Mouse (Mus musculus): ENCODE data around the gene Tor1aip1. TPM values are rescaled to one million over a fixed set of nuclear protein-coding genes. Genes with fewer than 3 reads are reported as not detected.

The Tor1aip1 gene
- total and polyA plus RNA-seq, 3 experiments = 13.1 to 22.9 TPM; not detected in 1

DNA sequence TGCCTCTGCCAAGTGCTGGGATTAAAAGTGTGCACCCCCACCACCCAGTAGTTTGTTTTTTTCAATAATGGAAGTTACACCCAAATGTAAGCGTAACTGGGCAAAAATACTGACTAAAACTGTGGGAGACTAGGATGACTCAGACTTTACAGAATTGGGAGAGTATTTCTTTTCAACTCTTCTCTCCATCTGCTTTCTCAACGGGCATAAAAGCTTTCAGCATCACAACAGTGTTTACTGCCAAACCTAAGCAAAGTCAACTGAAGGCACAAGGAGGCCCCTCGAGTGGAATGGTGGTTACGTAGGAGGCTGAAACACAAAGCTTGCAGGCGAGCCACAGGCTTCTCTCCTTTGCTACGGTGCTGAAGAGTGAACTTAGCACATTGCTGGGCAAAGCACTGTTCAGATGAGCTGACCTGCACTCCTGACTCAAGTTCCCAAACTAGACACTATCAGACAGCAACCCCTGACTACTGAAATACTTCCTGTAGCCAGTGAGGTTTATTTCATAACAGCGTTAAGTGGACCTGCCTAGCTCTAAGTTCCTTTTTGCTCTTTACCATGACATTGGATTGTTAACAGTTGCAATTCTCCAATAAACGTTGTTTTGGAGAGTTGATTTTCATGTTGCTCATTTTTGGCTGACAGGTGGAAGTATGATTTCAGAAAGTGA, 11.3 kb downstream of the Tor1aip1 start:
- no peak overlapping the region for H3K9ac ChIP-seq (ENCODE audit: control insufficient read depth, low read depth, low read length, poor library complexity, severe bottlenecking)
- DNase-seq (ENCODE audit: low read depth, low spot score) = no peak
- no peaks in the 10 kb centered on the region for H3K79me2 ChIP-seq (ENCODE audit: control insufficient read depth, insufficient read depth, low read length, poor library complexity)
- no peaks in the 10 kb centered on the region for H3K9me3 ChIP-seq (replicated peaks; ENCODE audit: insufficient read depth, low read length)
- no peaks in the 10 kb centered on the region for H3K27me3 ChIP-seq (ENCODE audit: control insufficient read depth in 1 of 2, insufficient read depth in 2 of 2, low read length in 2 of 2)
- TF ChIP-seq TCF12 (IDR thresholded peaks at IDR 0.05; ENCODE audit: low read depth, low read length) (no peak), CTCF (IDR thresholded peaks at IDR 0.05 in 2 of 3, conservative IDR thresholded peaks at IDR 0.05 in 1 of 3; ENCODE audit: control insufficient read depth in 1 of 3, insufficient read depth in 1 of 3, low read depth in 2 of 3, low read length in 3 of 3, poor library complexity in 1 of 3, severe bottlenecking in 1 of 3) (no peak), ETS1 (IDR thresholded peaks at IDR 0.05; ENCODE audit: low read depth, low read length) (no peak), GABPA (IDR thresholded peaks at IDR 0.05; ENCODE audit: low read depth, low read length) (no peak), ZNF384 (IDR thresholded peaks at IDR 0.05; ENCODE audit: low read depth, low read length) (no peak)
- H3K4me3 ChIP-seq (ENCODE audit: control insufficient read depth in 1 of 2, insufficient read depth in 1 of 2, low read depth in 2 of 2, low read length in 2 of 2) = no peak overlapping the region
- H3K36me3 ChIP-seq (ENCODE audit: control insufficient read depth in 1 of 2, insufficient read depth in 2 of 2, low read length in 2 of 2) = peaks cover 3 to 7% of the 10 kb centered on the region in 2 experiments
- peaks cover 0 to 3% of the 10 kb centered on the region in 2 experiments; a peak in 1 of 4 replicates for H3K4me1 ChIP-seq (ENCODE audit: control insufficient read depth in 1 of 2, insufficient read depth in 2 of 2, low read length in 2 of 2)
- H3K27ac ChIP-seq (ENCODE audit: control insufficient read depth, low read depth, low read length) = no peak overlapping the region

DNA sequence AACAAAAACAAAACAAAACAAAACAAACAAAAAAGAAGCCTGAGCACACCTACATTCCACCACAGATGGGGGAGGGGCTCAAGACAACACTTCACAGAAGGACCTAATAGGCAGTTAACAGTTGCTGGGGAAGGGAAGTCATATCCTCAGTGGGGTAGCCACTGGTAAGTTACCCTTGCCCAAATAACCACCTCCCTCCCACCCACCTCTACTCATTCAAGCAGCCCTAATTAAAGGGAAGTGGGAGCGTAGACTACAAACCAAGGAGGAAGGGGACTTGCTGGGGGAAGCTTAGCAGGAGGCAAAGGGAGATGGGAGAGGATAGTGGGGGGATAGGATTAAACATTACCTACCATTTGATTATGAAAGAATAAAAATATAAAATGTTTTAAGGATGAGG, 15.9 kb downstream of the Tor1aip1 start:
- no peak overlapping the region for H3K9ac ChIP-seq (ENCODE audit: control insufficient read depth, low read depth, low read length, poor library complexity, severe bottlenecking)
- no peak overlapping the region for H3K27ac ChIP-seq (ENCODE audit: control insufficient read depth, low read depth, low read length)
- H3K27me3 ChIP-seq (ENCODE audit: control insufficient read depth in 1 of 2, insufficient read depth in 2 of 2, low read length in 2 of 2) = no peaks in the 10 kb centered on the region
- no peaks in the 10 kb centered on the region for H3K9me3 ChIP-seq (replicated peaks; ENCODE audit: insufficient read depth, low read length)
- TF ChIP-seq ZMIZ1 (IDR thresholded peaks at IDR 0.05; ENCODE audit: low read depth, low read length) (no peak), RAD21 (IDR thresholded peaks at IDR 0.05; ENCODE audit: low read depth, low read length) (no peak), UBTF (IDR thresholded peaks at IDR 0.05; ENCODE audit: borderline replicate concordance, insufficient read depth, low read depth, low read length) (no peak), POLR2A (IDR thresholded peaks at IDR 0.05; ENCODE audit: control insufficient read depth in 1 of 2, insufficient read depth in 1 of 2, low read depth in 1 of 2, low read length in 2 of 2, poor library complexity in 1 of 2) (no peak), BHLHE40 (IDR thresholded peaks at IDR 0.05; ENCODE audit: borderline replicate concordance, low read depth, low read length) (no peak), ZC3H11A (IDR thresholded peaks at IDR 0.05; ENCODE audit: low read depth, low read length) (no peak), NRF1 (IDR thresholded peaks at IDR 0.05; ENCODE audit: insufficient read depth, low read depth, low read length, poor library complexity, severe bottlenecking) (no peak), TAL1 (IDR thresholded peaks at IDR 0.05; ENCODE audit: low read length) (no peak), TCF12 (IDR thresholded peaks at IDR 0.05; ENCODE audit: low read depth, low read length) (no peak), POLR2AphosphoS2 (IDR thresholded peaks at IDR 0.05; ENCODE audit: low read length) (no peak), USF2 (IDR thresholded peaks at IDR 0.05; ENCODE audit: borderline replicate concordance in 1 of 2, insufficient read depth in 1 of 2, low read depth in 1 of 2, low read length in 2 of 2) (no peak), EP300 (IDR thresholded peaks at IDR 0.05; ENCODE audit: low read depth in 1 of 2, low read length in 2 of 2) (no peak), CHD1 (IDR thresholded peaks at IDR 0.05; ENCODE audit: low read depth, low read length) (no peak), E2F4 (IDR thresholded peaks at IDR 0.05; ENCODE audit: borderline replicate concordance, low read depth, low read length) (no peak), CHD2 (IDR thresholded peaks at IDR 0.05; ENCODE audit: low read length) (no peak)
- peaks cover 0 to 2% of the 10 kb centered on the region in 2 experiments; a peak in 2 of 4 replicates for H3K36me3 ChIP-seq (ENCODE audit: control insufficient read depth in 1 of 2, insufficient read depth in 2 of 2, low read length in 2 of 2)
- no peaks in the 10 kb centered on the region for H3K79me2 ChIP-seq (ENCODE audit: control insufficient read depth, insufficient read depth, low read length, poor library complexity)
- no peaks in the 10 kb centered on the region for H3K4me1 ChIP-seq (ENCODE audit: control insufficient read depth in 1 of 2, insufficient read depth in 2 of 2, low read length in 2 of 2)
- H3K4me3 ChIP-seq (ENCODE audit: control insufficient read depth in 1 of 2, insufficient read depth in 1 of 2, low read depth in 2 of 2, low read length in 2 of 2) = no peak overlapping the region
- no peak for DNase-seq (ENCODE audit: low read depth, low spot score)
